25 mouse cellular contexts compared by ENCODE assay signal in genomic region chr16:16273752-16274151, GRCm38 (mm10).
"Had no signal": no experiment of that assay in that cellular context is flagged by ENCODE, and none has a peak within 500 bp of the region (broad histone marks: within the 10 kb centered on the region; RNA-seq: fewer than 3 reads in every experiment).

No protein-coding gene starts in this region.

- H3K9me3 ChIP-seq: kidney, embryonic 15.5 days; limb, embryonic 12.5 days; limb, embryonic 15.5 days; megakaryocyte, embryonic 14.5 days; midbrain, embryonic 10.5 days; neural tube, embryonic 12.5 days; neural tube, embryonic 15.5 days had no signal

- H3K4me2 ChIP-seq: kidney, embryonic 15.5 days; limb, embryonic 12.5 days; limb, embryonic 15.5 days; liver, embryonic 11.5 days; lung, embryonic 14.5 days; neural tube, embryonic 12.5 days; neural tube, embryonic 15.5 days had no signal

- H3K9ac ChIP-seq: kidney, embryonic 15.5 days; limb, embryonic 12.5 days; limb, embryonic 15.5 days; liver, embryonic 14.5 days; liver, postnatal 0 days; lung, embryonic 14.5 days; neural tube, embryonic 12.5 days; neural tube, embryonic 15.5 days had no signal

- ATAC-seq: liver, postnatal 0 days had no signal

- DNase-seq: kidney, postnatal 10 days; kidney, postnatal 36 days; layer of hippocampus, postnatal 36 days; left cerebral cortex, postnatal 4 days; liver, postnatal 0 days; lung, embryonic 14.5 days; lung, postnatal 10 days; lung, postnatal 36 days; right cerebral cortex, adult 18-20 months; right cerebral cortex, postnatal 14 days; right cerebral cortex, postnatal 4 days; thymus, adult 2 months; thymus, postnatal 14 days; thymus, postnatal 4 days had no signal

- H3K36me3 ChIP-seq: kidney, embryonic 15.5 days; limb, embryonic 12.5 days; limb, embryonic 15.5 days; midbrain, embryonic 10.5 days; neural tube, embryonic 12.5 days; neural tube, embryonic 15.5 days had no signal

- H3K4me3 ChIP-seq: kidney, embryonic 15.5 days; left cerebral cortex, adult 2 months; limb, embryonic 12.5 days; limb, embryonic 15.5 days; megakaryocyte, embryonic 14.5 days; midbrain, embryonic 10.5 days; neural tube, embryonic 12.5 days; neural tube, embryonic 15.5 days had no signal

- H3K27me3 ChIP-seq: kidney, embryonic 15.5 days; limb, embryonic 12.5 days; limb, embryonic 15.5 days; neural tube, embryonic 12.5 days; neural tube, embryonic 15.5 days had no signal

- H3K27ac ChIP-seq: kidney, embryonic 15.5 days; left cerebral cortex, adult 2 months; limb, embryonic 12.5 days; limb, embryonic 15.5 days; liver, embryonic 14.5 days; midbrain, embryonic 10.5 days; neural tube, embryonic 12.5 days; neural tube, embryonic 15.5 days; stomach, postnatal 0 days had no signal

- H3K4me1 ChIP-seq: kidney, embryonic 15.5 days; limb, embryonic 12.5 days; limb, embryonic 15.5 days had no signal
